Mouse (Mus musculus) brain, embryonic 18.5 days (tissue): ENCODE measurements around the gene Src.
"Not testable (repeated sequence)": the region's sequence is repeated elsewhere in the genome, so short reads cannot be mapped to it uniquely, and the experiment has no call there.

Source experiments
- DNase-seq: peaks from one replicate; pipeline ENCODE4 v3.0.0-alpha.2; 2012; ENCODE audit warnings: low read depth, low spot score

Src gene

DNA sequence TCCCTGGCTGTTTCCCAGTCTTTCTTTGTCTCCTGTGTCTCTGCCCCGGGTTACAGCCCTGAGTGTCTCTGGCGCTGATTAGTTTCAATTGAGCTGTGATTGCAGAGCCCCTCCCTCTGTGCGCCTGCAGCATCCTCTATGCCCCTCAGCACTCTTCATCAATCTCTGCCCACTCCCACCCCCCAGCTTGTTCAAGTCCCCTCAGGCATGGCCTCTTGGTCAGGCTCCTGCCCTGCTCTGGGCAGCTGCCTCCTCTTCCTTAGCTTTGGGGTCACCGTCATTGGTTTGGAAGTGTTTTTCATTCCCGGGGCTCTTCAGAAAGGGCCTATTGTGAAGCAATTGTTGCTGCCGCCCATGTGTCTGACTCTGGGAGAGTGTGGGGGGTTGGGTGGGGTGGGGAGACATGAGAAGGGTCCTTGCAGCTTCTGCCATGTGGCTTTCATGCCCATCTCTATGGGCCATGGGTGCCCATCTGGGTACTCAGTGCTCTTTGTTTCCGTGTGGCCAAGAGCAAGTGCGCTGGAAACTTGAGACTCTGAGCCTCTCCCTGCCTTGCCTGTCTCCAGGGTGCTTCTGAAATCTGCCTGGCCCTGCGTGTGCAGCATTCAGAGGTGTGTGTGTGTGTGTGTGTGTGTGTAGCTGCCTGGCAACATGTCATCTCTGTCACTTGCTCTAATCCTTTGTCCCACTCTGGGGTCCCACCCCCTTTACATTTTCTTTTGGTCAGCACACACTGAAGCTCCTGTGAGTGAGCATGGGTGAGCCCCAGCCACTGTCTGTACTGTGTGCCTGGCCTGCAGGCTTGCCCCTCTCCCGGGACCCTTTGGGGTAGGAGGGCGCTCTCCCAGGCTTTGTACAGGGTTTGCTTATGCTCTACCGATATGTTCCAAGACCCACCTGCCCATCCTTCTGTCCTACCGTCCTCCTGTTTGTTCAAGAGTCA lies 57.5 kb downstream of the Src start:
- DNase-seq, result no peak

DNA sequence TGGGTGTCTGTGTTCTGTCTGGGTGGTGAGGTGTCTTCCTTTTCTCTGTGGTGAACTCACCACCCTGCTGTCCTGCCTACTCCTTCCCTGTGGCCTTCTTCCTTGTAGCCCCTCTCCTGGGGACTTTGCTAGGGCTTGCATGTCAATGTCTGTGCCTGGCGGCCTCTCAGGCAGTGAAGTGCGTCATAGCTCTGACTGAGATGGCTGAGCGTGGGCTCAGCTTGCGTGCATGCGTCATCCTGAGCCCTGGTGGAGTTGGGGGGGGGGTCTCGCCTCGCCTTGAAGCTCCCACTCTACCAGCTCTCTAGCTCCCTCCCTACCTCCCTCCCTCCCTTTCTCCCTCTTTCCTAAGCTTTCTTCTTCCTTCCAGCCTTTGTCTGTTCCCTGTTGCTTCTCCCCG lies 60.4 kb downstream of the Src start:
- DNase-seq, result no peak

DNA sequence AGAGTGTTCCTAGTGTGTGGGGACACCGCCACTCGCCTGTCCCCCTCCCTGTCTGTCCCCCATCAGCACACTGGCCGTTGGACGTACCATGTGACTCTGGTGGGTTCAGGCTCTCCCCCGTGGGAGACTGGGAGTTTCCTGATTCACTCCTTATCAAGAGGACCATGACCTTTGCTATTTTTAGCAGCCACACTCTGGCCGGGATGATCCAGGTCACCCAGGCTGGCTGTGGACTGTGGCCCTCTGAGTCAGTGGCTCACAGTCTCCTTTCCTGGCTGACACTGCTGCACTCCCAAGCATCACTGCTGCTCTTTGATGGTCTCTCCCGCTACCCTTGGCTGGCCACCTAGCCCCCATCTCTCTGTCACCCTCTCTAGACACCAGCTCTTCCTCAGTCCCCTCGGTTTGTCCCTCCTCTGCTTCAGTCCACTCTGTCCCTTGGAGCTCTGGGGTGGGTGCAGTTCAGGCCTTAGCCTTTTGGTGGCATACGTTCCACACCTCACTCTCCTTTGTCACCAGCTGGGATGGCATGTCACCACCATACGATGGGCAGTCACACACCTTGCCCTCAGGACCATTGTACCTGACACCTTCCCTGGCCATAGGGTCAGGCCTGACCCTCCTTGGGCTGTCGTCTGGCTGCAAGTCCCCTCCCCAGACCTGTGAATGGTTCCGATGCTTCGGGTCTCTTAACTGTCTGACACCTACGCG lies 61.8 kb downstream of the Src start:
- no peak for DNase-seq

GRCm38 (mm10) chr2:157482729-157483128 lies 64.5 kb downstream of the Src start:
- DNase-seq, result no peak

DNA sequence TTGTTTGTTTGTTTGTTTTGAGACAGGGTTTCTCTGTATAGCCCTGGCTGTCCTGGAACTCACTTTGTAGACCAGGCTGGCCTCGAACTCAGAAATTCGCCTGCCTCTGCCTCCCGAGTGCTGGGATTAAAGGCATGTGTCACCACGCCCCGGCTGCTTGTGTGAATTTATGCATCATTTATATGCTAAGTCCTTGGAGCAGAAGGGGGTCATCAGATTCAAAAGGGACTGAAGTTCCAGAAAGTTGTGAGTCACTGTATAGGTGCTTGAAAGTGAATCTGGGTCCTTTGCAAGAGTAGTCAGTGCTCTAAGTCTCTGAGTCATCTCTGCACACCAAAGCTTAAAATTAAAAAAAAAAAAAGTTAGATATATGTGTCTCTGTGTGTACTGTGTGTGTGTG lies 68.3 kb downstream of the Src start:
- DNase-seq, result not testable (repeated sequence)

- no peak for DNase-seq
Observed at GRCm38 (mm10) chr2:157486981-157487656, 68.9 kb downstream of the Src start.

- DNase-seq, result no peak
Observed at GRCm38 (mm10) chr2:157487733-157488175, 69.5 kb downstream of the Src start.

DNA sequence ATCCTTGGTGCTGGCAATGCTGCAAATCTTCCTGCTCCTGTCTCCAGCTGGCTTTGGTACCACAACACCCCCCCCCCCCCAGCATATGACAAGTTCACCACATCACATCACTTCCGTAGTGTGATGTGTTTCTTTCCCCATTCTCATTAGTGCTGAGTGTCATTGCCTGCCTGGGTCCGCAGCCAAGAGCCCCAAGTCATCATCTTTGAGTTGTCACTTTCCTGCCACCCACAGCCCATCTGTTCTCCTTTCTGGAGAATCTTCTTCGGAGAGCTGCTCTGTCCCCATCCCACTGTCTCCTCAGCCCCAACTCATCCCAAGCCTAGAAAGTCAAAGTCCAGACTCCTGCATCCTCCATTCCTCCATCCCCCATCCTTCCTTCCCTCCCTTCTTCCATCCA lies 75.0 kb downstream of the Src start:
- no peak for DNase-seq

- DNase-seq, result no peak
Observed at GRCm38 (mm10) chr2:157498529-157498928, 80.3 kb downstream of the Src start.

DNA sequence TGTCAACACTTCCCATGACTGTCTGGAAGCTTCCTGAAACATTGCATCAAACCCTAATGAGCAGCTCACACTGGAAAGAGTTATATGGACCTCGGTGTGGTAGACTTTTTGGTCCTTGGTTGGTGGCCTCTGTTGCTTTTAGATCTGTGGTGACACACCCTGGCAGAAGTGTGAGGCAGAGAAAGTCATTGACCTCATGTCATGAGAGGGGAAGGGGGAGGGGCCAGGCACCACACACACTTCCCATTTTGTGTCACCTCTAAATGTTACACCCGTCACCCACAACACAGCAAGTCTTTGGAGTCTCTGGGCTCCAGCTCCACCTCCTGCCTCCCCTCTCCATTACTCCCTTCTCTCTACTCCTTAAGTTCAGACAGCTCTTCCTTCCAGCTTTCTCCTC lies 82.1 kb downstream of the Src start:
- DNase-seq, result no peak

DNA sequence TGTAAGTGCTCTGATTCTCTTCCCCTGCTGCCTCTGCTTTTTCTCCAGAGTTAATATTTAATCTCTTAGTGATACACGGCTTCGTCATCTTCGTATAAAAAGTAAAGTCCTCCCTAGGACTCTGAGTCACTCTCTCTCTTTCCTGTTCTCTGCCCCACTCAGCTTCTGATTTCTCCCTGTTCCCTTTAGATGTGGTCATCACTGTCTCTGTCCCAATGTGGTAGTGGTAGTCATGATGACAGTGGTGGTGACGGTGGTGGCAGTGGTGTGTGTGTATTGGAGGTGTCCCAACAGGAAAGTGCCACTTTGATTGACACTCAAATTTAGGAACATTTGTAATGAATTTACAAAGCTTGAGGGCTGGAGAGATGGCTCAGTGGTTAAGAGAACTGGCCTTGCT lies 83.1 kb downstream of the Src start:
- no peak for DNase-seq

DNA sequence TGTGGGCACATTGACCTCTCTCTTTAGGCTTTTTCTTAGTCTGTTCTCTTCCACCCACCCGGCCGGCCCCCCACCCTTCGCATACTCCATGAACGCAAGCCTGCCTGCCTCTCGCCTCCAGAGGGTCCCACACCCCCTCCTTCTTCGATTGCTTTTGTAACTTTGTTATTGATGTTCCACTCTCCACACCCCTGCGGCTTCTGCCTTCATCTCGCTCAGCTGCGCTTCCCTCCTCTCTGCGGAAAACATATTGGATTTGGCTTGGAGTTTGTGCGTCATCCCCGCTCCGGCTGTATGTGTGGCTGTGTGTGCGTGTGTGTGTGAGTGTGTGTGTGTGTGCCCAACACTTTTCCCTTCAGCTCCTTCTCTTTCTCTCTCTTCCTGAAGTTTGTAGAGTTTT lies 88.5 kb downstream of the Src start:
- DNase-seq, result no peak

DNA sequence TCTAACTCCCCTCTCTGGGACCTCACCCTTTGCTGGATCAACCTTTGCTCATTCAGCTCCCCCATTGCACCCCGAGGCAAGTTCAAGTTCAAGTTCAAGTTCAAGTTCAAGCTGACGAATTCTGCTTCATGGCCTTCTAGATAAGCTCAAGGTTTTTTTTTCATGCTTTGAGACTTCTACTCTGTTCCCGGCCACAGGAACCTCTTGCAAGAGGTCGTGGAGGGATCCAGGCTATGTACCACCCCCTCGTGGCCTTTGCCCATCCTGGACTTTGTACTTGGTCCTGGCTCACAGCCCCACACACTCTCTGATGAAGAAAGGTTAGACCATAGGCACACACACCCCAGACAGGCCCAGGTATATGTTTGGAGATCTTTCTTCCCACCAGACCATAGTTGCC lies 90.9 kb downstream of the Src start:
- no peak for DNase-seq

- no peak for DNase-seq
Observed at GRCm38 (mm10) chr2:157510031-157510430, 91.8 kb downstream of the Src start.

- DNase-seq, result no peak
Observed at GRCm38 (mm10) chr2:157512859-157513258, 94.6 kb downstream of the Src start.

- DNase-seq, result no peak
Observed at GRCm38 (mm10) chr2:157513737-157514208, 95.5 kb downstream of the Src start.

DNA sequence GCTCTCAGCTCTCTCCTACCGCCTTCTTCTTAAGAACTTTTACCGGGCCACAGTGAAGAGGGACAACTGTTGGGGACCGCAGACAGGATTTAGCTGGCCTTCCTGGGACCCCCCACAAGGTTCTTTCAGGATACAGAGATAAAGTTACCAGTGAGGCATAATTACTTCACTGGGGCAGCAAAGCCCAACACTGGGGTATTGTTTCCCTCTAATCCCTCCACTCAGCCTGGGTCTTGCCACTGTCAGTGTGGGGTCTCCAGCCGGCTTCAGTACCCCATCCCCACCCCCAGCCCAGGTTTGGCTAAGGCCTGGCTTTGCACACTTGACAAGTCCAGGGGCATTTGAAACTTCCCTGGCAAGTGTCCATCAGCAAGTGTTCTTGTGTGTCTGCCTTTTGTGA lies 96.1 kb downstream of the Src start:
- DNase-seq, result no peak

DNA sequence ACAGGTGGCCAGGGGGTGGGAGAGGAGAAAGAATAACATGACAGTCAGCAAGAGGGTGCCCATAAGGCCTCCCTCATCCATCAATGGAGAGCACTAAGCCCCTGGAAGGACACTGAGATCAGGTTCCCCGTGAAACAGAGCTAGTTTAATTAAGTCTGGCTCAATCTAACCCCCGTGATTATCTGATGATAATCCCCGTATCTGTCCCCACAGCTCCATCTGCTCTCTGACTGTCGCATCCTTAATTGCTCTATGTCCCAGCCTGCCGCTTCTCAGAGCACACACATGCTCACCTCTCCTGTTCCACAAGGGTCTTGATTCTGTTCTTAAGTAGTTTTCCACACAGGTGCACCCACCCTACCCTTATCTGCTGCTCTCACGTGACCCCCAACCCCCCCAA lies 99.3 kb downstream of the Src start:
- DNase-seq, result no peak

- DNase-seq, result no peak
Observed at GRCm38 (mm10) chr2:157518451-157518850, 100.2 kb downstream of the Src start.

- DNase-seq, result no peak
Observed at GRCm38 (mm10) chr2:157519452-157519851, 101.2 kb downstream of the Src start.

DNA sequence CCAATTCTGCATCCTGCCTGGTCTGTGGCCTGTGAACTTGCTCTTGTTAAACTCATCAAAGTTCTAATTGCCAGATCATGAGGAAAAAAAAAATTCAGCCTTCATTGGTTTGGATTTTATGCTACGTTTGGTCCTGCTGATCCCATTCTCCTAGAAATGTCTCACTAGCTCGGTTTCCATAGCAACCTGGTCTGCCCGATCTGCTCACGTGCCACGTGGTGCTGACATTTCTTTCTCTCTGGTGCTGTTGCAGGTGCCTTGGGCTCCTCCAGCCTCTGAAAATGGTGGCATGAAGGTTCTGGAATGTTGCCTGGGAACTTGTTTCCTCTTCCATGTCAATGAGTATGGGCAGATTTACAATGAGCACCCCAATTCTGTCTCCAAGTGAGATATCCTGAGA lies 102.3 kb downstream of the Src start:
- DNase-seq, result no peak
